Mouse (Mus musculus) CH12.LX (cell line): ENCODE data around the gene P4ha3. TPM values are rescaled to one million over a fixed set of nuclear protein-coding genes. Genes with fewer than 3 reads are reported as not detected.
"Not testable (repeated sequence)": the region's sequence is repeated elsewhere in the genome, so short reads cannot be mapped to it uniquely, and the experiment has no call there.

ENCODE experiments used
- DNase-seq: peaks from one replicate; pipeline ENCODE4 v3.0.0-alpha.2; 2013; ENCODE audit errors: extremely low read depth
- H3K27ac ChIP-seq: 2 replicates; pipeline ENCODE4 v1.5.1; 2012; ENCODE audit warnings: low read depth, mild to moderate bottlenecking, control low read depth, moderate library complexity; ENCODE audit not compliant: insufficient read depth
- H3K27me3 ChIP-seq: replicated peaks from 2 replicates; pipeline ENCODE3; 2012; ENCODE audit warnings: inconsistent platforms
- H3K36me3 ChIP-seq, 2 experiments: replicated peaks in 1 of 2; 2 replicates each; pipeline versions ENCODE3 to v1.6.1; 2012; ENCODE audit warnings: inconsistent platforms in 1 of 2, low read length in 1 of 2, mild to moderate bottlenecking in 1 of 2, mixed read lengths in 1 of 2, moderate library complexity in 1 of 2; ENCODE audit not compliant: control insufficient read depth in 1 of 2, insufficient read depth in 1 of 2
- H3K4me1 ChIP-seq, 2 experiments: 2 replicates each; pipeline ENCODE4 v1.6.1; 2012; ENCODE audit warnings: inconsistent platforms in 1 of 2, moderate library complexity in 1 of 2; ENCODE audit not compliant: insufficient read depth in 2 of 2, control insufficient read depth in 1 of 2
- H3K4me2 ChIP-seq: 2 replicates; pipeline ENCODE4 v1.6.1; 2012; ENCODE audit warnings: low read depth, mild to moderate bottlenecking, control low read depth; ENCODE audit not compliant: poor library complexity, insufficient read depth, severe bottlenecking
- H3K4me3 ChIP-seq, 3 experiments: fragments of 150-350 bp in 1 of 3; sonication (generic) in 1 of 3; replicated peaks in 1 of 3; 2 replicates each; pipeline versions ENCODE3 to v1.5.1; 2011 to 2012; ENCODE audit warnings: low read depth in 2 of 3, low read length in 2 of 3, mild to moderate bottlenecking in 2 of 3, moderate library complexity in 2 of 3, control low read depth in 1 of 3, improper control_type of control experiment in 1 of 3, inconsistent platforms in 1 of 3, mixed read lengths in 1 of 3; ENCODE audit not compliant: poor library complexity in 1 of 3
- H3K79me2 ChIP-seq: replicated peaks from 2 replicates; pipeline ENCODE4 v1.6.1; 2012; ENCODE audit warnings: mild to moderate bottlenecking, moderate library complexity; ENCODE audit not compliant: control insufficient read depth, poor library complexity, insufficient read depth, severe bottlenecking; ENCODE audit errors: extremely low read depth
- H3K9ac ChIP-seq: 2 replicates; pipeline ENCODE4 v1.6.1; 2012; ENCODE audit warnings: low read depth, mild to moderate bottlenecking, control low read depth, moderate library complexity; ENCODE audit not compliant: insufficient read depth
- H3K9me3 ChIP-seq: replicated peaks from 2 replicates; pipeline ENCODE3; 2012; ENCODE audit warnings: low read length, inconsistent platforms, mixed read lengths
- CHD1 ChIP-seq: IDR thresholded peaks from 2 replicates; pipeline ENCODE4 v1.6.1; 2012; ENCODE audit warnings: low read depth, low read length, improper control_type of control experiment, inconsistent platforms
- CHD2 ChIP-seq: IDR thresholded peaks from 2 replicates; pipeline ENCODE4 v1.6.1; 2011; ENCODE audit warnings: low read length, improper control_type of control experiment
- CTCF ChIP-seq, 2 experiments: IDR thresholded peaks in 1 of 2; conservative IDR thresholded peaks in 1 of 2; 2 replicates each; pipeline ENCODE4 v1.5.1; 2011 to 2012; ENCODE audit warnings: low read depth in 2 of 2, low read length in 2 of 2, improper control_type of control experiment in 1 of 2, inconsistent platforms in 1 of 2, mild to moderate bottlenecking in 1 of 2, moderate library complexity in 1 of 2
- E2F4 ChIP-seq: IDR thresholded peaks from 2 replicates; pipeline ENCODE4 v1.6.1; 2011; ENCODE audit warnings: low read depth, low read length, improper control_type of control experiment; ENCODE audit not compliant: insufficient replicate concordance
- ELF1 ChIP-seq: IDR thresholded peaks from 2 replicates; pipeline ENCODE4 v1.6.1; 2014; ENCODE audit warnings: low read depth, mild to moderate bottlenecking, inconsistent platforms, low read length, improper control_type of control experiment
- EP300 ChIP-seq: IDR thresholded peaks from 2 replicates; pipeline ENCODE4 v1.6.1; 2011; ENCODE audit warnings: low read length, improper control_type of control experiment
- GABPA ChIP-seq: IDR thresholded peaks from 2 replicates; pipeline ENCODE4 v1.6.1; 2012; ENCODE audit warnings: low read depth, low read length, improper control_type of control experiment, inconsistent platforms; ENCODE audit not compliant: insufficient replicate concordance
- JUN ChIP-seq: IDR thresholded peaks from 2 replicates; pipeline ENCODE4 v1.6.1; 2011; ENCODE audit warnings: low read depth, mild to moderate bottlenecking, low read length, improper control_type of control experiment, moderate library complexity; ENCODE audit not compliant: insufficient read depth
- KAT2A ChIP-seq: IDR thresholded peaks from 2 replicates; pipeline ENCODE4 v1.6.1; 2012; ENCODE audit warnings: low read length, improper control_type of control experiment, inconsistent platforms; ENCODE audit not compliant: insufficient replicate concordance
- MXI1 ChIP-seq: IDR thresholded peaks from 2 replicates; pipeline ENCODE4 v1.6.1; 2011; ENCODE audit warnings: mild to moderate bottlenecking, low read depth, low read length, improper control_type of control experiment
- MYC ChIP-seq: IDR thresholded peaks from 2 replicates; pipeline ENCODE4 v1.6.1; 2011; ENCODE audit warnings: low read depth, mild to moderate bottlenecking, improper control_type of control experiment, low read length
- RAD21 ChIP-seq: IDR thresholded peaks from 2 replicates; pipeline ENCODE4 v1.6.1; 2011; ENCODE audit warnings: low read depth, mild to moderate bottlenecking, low read length, improper control_type of control experiment, moderate library complexity
- SIN3A ChIP-seq: IDR thresholded peaks from 2 replicates; pipeline ENCODE4 v1.6.1; 2012; ENCODE audit warnings: low read length, improper control_type of control experiment, inconsistent platforms
- TCF12 ChIP-seq: IDR thresholded peaks from 2 replicates; pipeline ENCODE4 v1.6.1; 2014; ENCODE audit warnings: low read depth, mild to moderate bottlenecking, inconsistent platforms, low read length, improper control_type of control experiment
- USF1 ChIP-seq: IDR thresholded peaks from 2 replicates; pipeline ENCODE4 v1.6.1; 2014; ENCODE audit warnings: low read depth, mild to moderate bottlenecking, inconsistent platforms, low read length, improper control_type of control experiment
- USF2 ChIP-seq: conservative IDR thresholded peaks from 2 replicates; pipeline ENCODE4 v1.6.1; 2011; ENCODE audit warnings: low read depth, low read length, improper control_type of control experiment
- ZMIZ1 ChIP-seq: IDR thresholded peaks from 2 replicates; pipeline ENCODE4 v1.6.1; 2012; ENCODE audit warnings: low read depth, mild to moderate bottlenecking, inconsistent platforms, low read length, improper control_type of control experiment
- ZNF384 ChIP-seq: IDR thresholded peaks from 2 replicates; pipeline ENCODE4 v1.6.1; 2012; ENCODE audit warnings: low read depth, low read length, improper control_type of control experiment, inconsistent platforms
- dilution Hi-C: fragments of 300-500 bp; cut with MboI; formaldehyde crosslinking; loops from 2 replicates; pipeline ENCODE4 v1.14.3; 2020; ENCODE audit warnings: low sequenced_read_pairs; ENCODE audit not compliant: extremely low pct_unique_long_range_greater_than_20kb, extremely low pct_ligation_motif_present
- in situ Hi-C: fragments of 300-500 bp; cut with MboI; formaldehyde crosslinking; loops from 3 replicates; pipeline ENCODE4 v1.14.3; 2019; ENCODE audit warnings: low sequenced_read_pairs, low pct_ligation_motif_present, low pct_unique_long_range_greater_than_20kb, mixed read lengths
- polyA plus RNA-seq: library from polyadenylated mRNA; unstranded; fragments of >175 nt; gene quantifications from 2 replicates; pipeline ENCODE4 v1.2.1, GENCODE M21; 2012; ENCODE audit warnings: low read depth; ENCODE audit not compliant: insufficient read length
- total RNA-seq, 2 experiments: library from RNA; depleted of rRNA; stranded (reverse); fragments of 300-350 nt in 1 of 2; fragments of >200 nt in 1 of 2; gene quantifications; 2 replicates each; pipeline ENCODE4 v1.2.3; 2012 to 2014

Gene P4ha3
- total and polyA plus RNA-seq, 3 experiments = not detected

- H3K4me2 ChIP-seq = no peak overlapping the region
- dilution Hi-C loops (no loop called here), in situ Hi-C loops (no loop called here)
- no peak overlapping the region for H3K27ac ChIP-seq
- H3K4me3 ChIP-seq = no peak overlapping the region
- H3K36me3 ChIP-seq = peaks cover 0 to 4% of the 10 kb centered on the region in 2 experiments
- 0 out of 4 replicates have a peak, but pooled peaks of 1 of the 2 experiments have one; percentile 8 for TF ChIP-seq CTCF (conservative IDR thresholded peaks at IDR 0.05 in 1 of 2, IDR thresholded peaks at IDR 0.05 in 1 of 2; ENCODE audit: low read depth in 2 of 2, low read length in 2 of 2)
- no peak for TF ChIP-seq ELF1
- DNase-seq = no peak
- H3K4me1 ChIP-seq = no peaks in the 10 kb centered on the region
- H3K9ac ChIP-seq = no peak overlapping the region
- H3K9me3 ChIP-seq = no peaks in the 10 kb centered on the region
- no peaks in the 10 kb centered on the region for H3K79me2 ChIP-seq
- H3K27me3 ChIP-seq = no peaks in the 10 kb centered on the region
Measured at GRCm38 (mm10) chr7:100262350-100262749, 23.0 kb upstream of the P4ha3 start.

- H3K36me3 ChIP-seq, H3K27me3 ChIP-seq, in situ Hi-C loops: not testable (repeated sequence)
Measured at GRCm38 (mm10) chr7:100264934-100265333, 20.4 kb upstream of the P4ha3 start.

GRCm38 (mm10) chr7:100272369-100272768, 13.0 kb upstream of the P4ha3 start:
- TF ChIP-seq USF1 (no peak), TCF12 (no peak), RAD21 (no peak), CHD2 (no peak)
- no peaks in the 10 kb centered on the region for H3K4me1 ChIP-seq
- no peak overlapping the region for H3K4me2 ChIP-seq
- no peak overlapping the region for H3K9ac ChIP-seq
- no peak overlapping the region for H3K27ac ChIP-seq
- no peak overlapping the region for H3K4me3 ChIP-seq
- no peaks in the 10 kb centered on the region for H3K27me3 ChIP-seq
- in situ Hi-C loops = no loop called here
- DNase-seq = no peak
- H3K36me3 ChIP-seq = no peaks in the 10 kb centered on the region
- no peaks in the 10 kb centered on the region for H3K79me2 ChIP-seq
- dilution Hi-C loops = no loop called here
- H3K9me3 ChIP-seq = no peaks in the 10 kb centered on the region

More at GRCm38 (mm10) chr7:100264934-100265333, 20.4 kb upstream of the P4ha3 start:
- H3K4me1 ChIP-seq, H3K9ac ChIP-seq, H3K4me3 ChIP-seq, dilution Hi-C loops, DNase-seq, H3K9me3 ChIP-seq, H3K4me2 ChIP-seq, H3K79me2 ChIP-seq, H3K27ac ChIP-seq: not testable (repeated sequence)

GRCm38 (mm10) chr7:100274507-100274906, 10.8 kb upstream of the P4ha3 start:
- Histone ChIP-seq H3K4me2 (no peak overlapping the region), H3K36me3 (no peaks in the 10 kb centered on the region), H3K9ac (no peak overlapping the region), H3K4me3 (no peak overlapping the region), H3K27ac (no peak overlapping the region), H3K4me1 (no peaks in the 10 kb centered on the region), H3K27me3 (no peaks in the 10 kb centered on the region), H3K9me3 (no peaks in the 10 kb centered on the region), H3K79me2 (no peaks in the 10 kb centered on the region)
- TF ChIP-seq MXI1 (no peak), KAT2A (no peak), TCF12 (no peak), E2F4 (no peak), JUN (no peak), USF2 (no peak), ZNF384 (no peak), RAD21 (no peak), USF1 (no peak), ZMIZ1 (no peak), EP300 (no peak), CHD1 (no peak), MYC (no peak), GABPA (no peak), SIN3A (no peak)
- dilution Hi-C loops = no loop called here
- in situ Hi-C loops = no loop called here
- no peak for DNase-seq
